In the genomic region with DNA sequence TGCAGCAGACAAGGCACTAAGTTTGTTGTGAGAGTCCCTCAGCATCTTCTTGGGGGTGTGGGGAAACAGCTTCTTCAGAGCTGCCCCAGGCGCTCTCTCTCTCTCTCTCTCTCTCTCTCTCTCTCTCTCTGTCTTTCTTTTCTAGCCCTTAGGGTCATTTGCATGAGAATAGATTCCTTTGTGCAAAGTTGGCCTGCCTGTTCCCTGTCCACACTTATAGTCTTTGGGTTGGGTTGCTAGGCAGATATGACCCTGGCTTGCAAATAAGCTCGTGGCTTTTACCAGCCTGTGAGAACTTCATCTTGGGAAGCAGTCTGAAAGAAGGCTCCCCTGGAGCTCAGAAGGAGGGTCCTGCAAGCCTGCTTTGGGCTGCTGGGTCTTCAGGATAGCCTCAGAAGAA, we compare ENCODE assay signal across 12 mouse cellular contexts. TPM values are rescaled to one million over a fixed set of nuclear protein-coding genes. Genes with fewer than 3 reads are reported as not detected.
DNase-seq lines count a peak whose midpoint lies in the region; ATAC-seq and TF ChIP-seq lines count a peak whose summit lies in the region.
"Had no signal": no experiment of that assay in that cellular context is flagged by ENCODE, and none has a peak within 500 bp of the region (broad histone marks: within the 10 kb centered on the region; RNA-seq: fewer than 3 reads in every experiment).

No protein-coding gene starts in this region.

- intact Hi-C loops in heart, postnatal 10 days (cut with DNase I) = no loop called here

- DNase-seq in ZHBTc4 (ENCODE audit: low read depth, low spot score) = peak; percentile 70
- peak; percentile 45 for DNase-seq in forebrain, embryonic 10.5 days (ENCODE audit: extremely low spot score, low spot score)
- no peak for DNase-seq in layer of hippocampus, adult 2 months (ENCODE audit: low spot score in 2 of 2)
- no peak for DNase-seq in heart, postnatal 10 days
- no peak for DNase-seq in ovary, postnatal 10 days (ENCODE audit: low spot score)
- DNase-seq: heart, adult 11 months; lung, postnatal 36 days; thymus, adult 18-20 months had no signal

- H3K27ac ChIP-seq in forebrain, embryonic 10.5 days = peak overlapping the region; percentile 85
- H3K27ac ChIP-seq in hindbrain, embryonic 16.5 days (ENCODE audit: low read depth, low read length) = peak overlapping the region; percentile 31; the same call in 1 of the 2 replicates
- H3K27ac ChIP-seq in neural tube, embryonic 14.5 days (ENCODE audit: low read depth, low read length) = peak overlapping the region; percentile 22; the same call in 1 of the 2 replicates
- no peak overlapping the region for H3K27ac ChIP-seq in layer of hippocampus, adult 2 months
- H3K27ac ChIP-seq: intestine, embryonic 15.5 days; limb, embryonic 10.5 days had no signal

- 0 out of 2 replicates have a peak, but pooled peaks have one; percentile 27 for ATAC-seq in hindbrain, embryonic 16.5 days
- no peak for ATAC-seq in neural tube, embryonic 14.5 days (ENCODE audit: low read depth)
- ATAC-seq: intestine, embryonic 15.5 days had no signal

- peaks cover 13% of the 10 kb centered on the region; the same call in 1 of the 2 replicates for H3K27me3 ChIP-seq in forebrain, embryonic 10.5 days (ENCODE audit: poor library complexity, severe bottlenecking)
- no peaks in the 10 kb centered on the region for H3K27me3 ChIP-seq in hindbrain, embryonic 16.5 days (replicated peaks; ENCODE audit: control insufficient read depth, insufficient read depth, low read length)
- H3K27me3 ChIP-seq in neural tube, embryonic 14.5 days (ENCODE audit: control insufficient read depth, insufficient read depth, low read length) = no peaks in the 10 kb centered on the region
- H3K27me3 ChIP-seq: intestine, embryonic 15.5 days had no signal

- H3K36me3 ChIP-seq in forebrain, embryonic 10.5 days (replicated peaks) = no peaks in the 10 kb centered on the region
- no peaks in the 10 kb centered on the region for H3K36me3 ChIP-seq in hindbrain, embryonic 16.5 days (ENCODE audit: control insufficient read depth, insufficient read depth, low read length)
- no peaks in the 10 kb centered on the region for H3K36me3 ChIP-seq in neural tube, embryonic 14.5 days (ENCODE audit: control insufficient read depth, insufficient read depth, low read length)
- H3K36me3 ChIP-seq: intestine, embryonic 15.5 days; limb, embryonic 10.5 days had no signal

- peaks cover 77% of the 10 kb centered on the region for H3K4me1 ChIP-seq in forebrain, embryonic 10.5 days
- peaks cover 14% of the 10 kb centered on the region for H3K4me1 ChIP-seq in hindbrain, embryonic 16.5 days (ENCODE audit: control insufficient read depth, insufficient read depth, low read depth, low read length)
- 0 out of 2 replicates have a peak, but pooled peaks cover 10% of the 10 kb centered on the region for H3K4me1 ChIP-seq in neural tube, embryonic 14.5 days (ENCODE audit: control insufficient read depth, insufficient read depth, low read length)

- no peaks in the 10 kb centered on the region for H3K9me3 ChIP-seq in forebrain, embryonic 10.5 days
- no peaks in the 10 kb centered on the region for H3K9me3 ChIP-seq in hindbrain, embryonic 16.5 days (ENCODE audit: control insufficient read depth, low read length)
- H3K9me3 ChIP-seq in neural tube, embryonic 14.5 days (ENCODE audit: control insufficient read depth, low read length) = no peaks in the 10 kb centered on the region
- H3K9me3 ChIP-seq: intestine, embryonic 15.5 days; limb, embryonic 10.5 days had no signal

- peak overlapping the region; percentile 16; the same call in 1 of the 2 replicates for H3K4me3 ChIP-seq in forebrain, embryonic 10.5 days
- H3K4me3 ChIP-seq in hindbrain, embryonic 16.5 days (ENCODE audit: low read length) = no peak overlapping the region
- no peak overlapping the region for H3K4me3 ChIP-seq in neural tube, embryonic 14.5 days (ENCODE audit: low read depth, low read length)
- no peak overlapping the region for H3K4me3 ChIP-seq in layer of hippocampus, adult 2 months
- H3K4me3 ChIP-seq: intestine, embryonic 15.5 days; limb, embryonic 10.5 days had no signal

- TF ChIP-seq CTCF in layer of hippocampus, adult 2 months (conservative IDR thresholded peaks at IDR 0.05) = no peak

- no peak overlapping the region for H3K9ac ChIP-seq in hindbrain, embryonic 16.5 days (ENCODE audit: low read depth, low read length)
- H3K9ac ChIP-seq in neural tube, embryonic 14.5 days (replicated peaks; ENCODE audit: low read depth, low read length) = no peak overlapping the region
- H3K9ac ChIP-seq: intestine, embryonic 15.5 days had no signal

- no peak overlapping the region for H3K4me2 ChIP-seq in hindbrain, embryonic 16.5 days (ENCODE audit: low read length)
- no peak overlapping the region for H3K4me2 ChIP-seq in neural tube, embryonic 14.5 days (ENCODE audit: low read depth, low read length)
- H3K4me2 ChIP-seq: intestine, embryonic 15.5 days had no signal

- WGBS in forebrain, embryonic 10.5 days = 19% methylated on average over 2 of the region's 2 CpGs
- WGBS in hindbrain, embryonic 16.5 days = 40% methylated on average over 2 of the region's 2 CpGs
- WGBS in neural tube, embryonic 14.5 days = 8% methylated on average over 2 of the region's 2 CpGs

RNA-seq across cellular contexts. Expression of a gene that starts 2.8 kb away (rescaled TPM):
- polyA plus RNA-seq in forebrain, embryonic 10.5 days (2016; fragmentation: Nextera tagmentation; extraction: Ambion mirVana) = 6.5 and 6.8 TPM in 2 replicates
- 5.4 and 6.4 TPM in 2 replicates for polyA plus RNA-seq in hindbrain, embryonic 16.5 days (2015; fragmentation: Nextera tagmentation; extraction: Ambion mirVana)
- 3.3 and 4.5 TPM in 2 replicates for polyA plus RNA-seq in neural tube, embryonic 14.5 days (2014; fragmentation: Nextera tagmentation; extraction: Ambion mirVana)
- total RNA-seq in layer of hippocampus, adult 2 months (2021) = 1 to 10 TPM; 7.2 to 8.1 TPM
- 10 to 100 TPM; 13.9 to 14.6 TPM for total RNA-seq in heart, postnatal 10 days (2021)

RNA-seq across cellular contexts. Expression of a gene that starts 3.1 kb away (rescaled TPM):
- polyA plus RNA-seq in forebrain, embryonic 10.5 days (2016; fragmentation: Nextera tagmentation; extraction: Ambion mirVana) = 2.2 and 2.8 TPM in 2 replicates
- 8.0 and 9.0 TPM in 2 replicates for polyA plus RNA-seq in hindbrain, embryonic 16.5 days (2015; fragmentation: Nextera tagmentation; extraction: Ambion mirVana)
- polyA plus RNA-seq in neural tube, embryonic 14.5 days (2014; fragmentation: Nextera tagmentation; extraction: Ambion mirVana) = 2.9 and 3.5 TPM in 2 replicates
- 10 to 100 TPM; 11.7 to 13.9 TPM for total RNA-seq in layer of hippocampus, adult 2 months (2021)
- total RNA-seq in heart, postnatal 10 days (2021) = 1 to 10 TPM; 4.3 to 4.4 TPM

RNA-seq across cellular contexts. Expression of a gene that starts 50.5 kb away (rescaled TPM):
- polyA plus RNA-seq in forebrain, embryonic 10.5 days (2016; fragmentation: Nextera tagmentation; extraction: Ambion mirVana) = 41.9 and 44.4 TPM in 2 replicates
- 57.1 and 59.4 TPM in 2 replicates for polyA plus RNA-seq in hindbrain, embryonic 16.5 days (2015; fragmentation: Nextera tagmentation; extraction: Ambion mirVana)
- polyA plus RNA-seq in neural tube, embryonic 14.5 days (2014; fragmentation: Nextera tagmentation; extraction: Ambion mirVana) = 59.1 and 59.8 TPM in 2 replicates
- total RNA-seq in layer of hippocampus, adult 2 months (2021) = 10 to 100 TPM; 54.7 to 64.7 TPM
- total RNA-seq in heart, postnatal 10 days (2021) = 10 to 100 TPM; 42.9 to 46.8 TPM

Comparison
In these comparisons a context has a peak if more than half of its experiments do, and no peak if none do; other contexts are left out.
1. DNase-seq: peak in ZHBTc4 (single experiment) and forebrain, embryonic 10.5 days (single experiment); none in layer of hippocampus, adult 2 months (0 of 2), heart, postnatal 10 days (0 of 2) and ovary, postnatal 10 days (single experiment).